Mouse (Mus musculus): ENCODE results near the gene Srek1ip1.

Gene Srek1ip1

DNA sequence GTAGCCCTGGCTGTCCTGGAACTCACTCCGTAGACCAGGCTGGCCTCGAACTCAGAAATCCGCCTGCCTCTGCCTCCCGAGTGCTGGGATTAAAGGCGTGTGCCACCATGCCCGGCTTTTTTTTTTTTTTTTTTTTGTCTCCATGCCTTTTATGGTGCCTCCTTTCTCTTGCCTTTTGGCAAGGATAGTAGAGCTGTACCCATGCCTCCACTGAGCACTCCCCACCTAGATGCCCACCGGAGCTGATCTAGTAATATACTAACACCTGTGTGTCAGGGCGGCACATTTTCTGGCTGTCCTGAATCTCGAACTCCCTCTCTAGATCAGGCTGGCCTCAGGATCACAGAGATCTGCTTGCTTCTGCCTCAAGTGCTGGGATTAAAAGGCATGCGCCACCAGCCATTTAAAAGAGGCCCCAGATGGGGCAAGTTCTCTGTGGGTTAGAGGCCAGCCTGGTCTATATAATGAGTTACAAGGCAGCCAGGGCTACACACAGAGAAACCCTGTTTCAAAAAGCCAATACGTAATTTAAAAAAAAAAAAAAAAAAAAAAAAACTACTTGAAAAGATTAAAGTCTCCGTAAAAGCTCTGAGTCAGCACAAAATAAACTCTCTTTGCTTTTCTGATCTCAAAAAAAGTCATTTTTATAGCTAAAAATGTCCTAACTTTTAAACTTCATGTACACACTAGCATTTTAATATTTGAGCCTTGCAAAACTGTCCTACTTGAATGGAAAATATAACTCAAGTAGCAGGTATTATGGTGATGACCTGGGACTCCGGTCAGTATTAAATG, 51.2 kb downstream of the Srek1ip1 start:
- DNase-seq (ENCODE audit: low spot score in 2 of 2): no peak

DNA sequence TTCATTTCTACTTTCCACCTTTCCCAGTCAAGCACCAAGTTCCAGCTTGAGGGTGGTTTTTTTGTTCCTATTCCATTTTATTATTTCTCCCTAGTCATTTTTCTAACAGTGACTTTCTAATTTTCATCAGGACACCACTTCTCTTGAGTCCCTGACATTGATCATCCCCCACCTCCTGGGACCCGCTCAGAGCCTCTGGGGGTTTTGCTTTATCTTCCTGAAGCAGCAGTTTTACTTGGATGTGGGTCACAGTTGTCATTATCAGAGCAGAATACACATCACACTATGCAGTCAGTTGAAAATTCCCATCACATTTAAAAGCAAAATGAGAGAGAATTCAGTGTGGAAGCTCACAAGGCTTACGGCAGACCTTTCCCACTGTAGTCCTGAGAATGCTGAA, 61.4 kb downstream of the Srek1ip1 start:
- no peak for DNase-seq (ENCODE audit: low spot score in 2 of 2)

DNA sequence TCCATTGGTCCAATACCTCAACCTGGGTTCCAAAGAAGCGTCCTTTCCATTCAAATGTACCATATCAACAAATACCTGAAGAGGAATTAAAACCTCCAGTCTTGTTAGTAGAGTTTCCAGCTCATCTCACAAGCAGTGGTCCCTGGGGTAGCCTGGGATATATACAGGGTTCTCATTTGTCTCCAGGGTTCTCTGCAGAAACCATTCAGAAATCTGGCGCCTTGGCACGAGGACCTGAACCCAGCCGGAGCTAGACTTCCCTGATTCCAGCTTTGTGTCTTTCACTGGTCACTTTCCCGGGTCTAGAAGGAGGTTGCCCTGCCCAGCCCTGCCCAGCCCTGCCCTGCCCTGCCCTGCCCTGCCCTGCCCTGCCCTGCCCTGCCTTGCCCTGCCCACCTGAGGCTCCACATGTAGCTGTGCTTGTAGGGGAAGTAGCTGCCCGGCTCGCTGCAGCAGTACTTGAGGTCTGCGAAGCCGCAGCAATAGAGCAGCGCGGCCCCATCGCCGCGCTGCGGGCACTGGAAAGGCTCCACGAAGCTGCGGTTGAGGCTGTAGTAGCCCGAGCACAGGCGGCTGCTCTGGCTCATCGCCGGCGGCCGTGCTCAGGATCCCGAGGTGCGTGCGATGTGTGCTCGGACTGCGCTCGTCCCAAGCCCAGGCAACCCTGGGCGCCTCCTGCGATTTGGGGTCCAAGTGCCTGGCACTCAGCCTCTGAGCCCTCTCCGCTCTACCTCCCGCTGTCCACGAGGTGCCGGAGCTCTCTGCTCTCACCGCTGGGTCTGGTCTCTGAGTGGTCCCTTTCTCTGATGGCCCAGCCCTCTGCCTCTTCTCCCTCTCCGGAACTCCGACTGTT, 71.1 kb downstream of the Srek1ip1 start, which contains the start of gene Shisal2b:
Shisal2b (minus strand) TSS at position 767 of the 853 bp plus-strand sequence.
- peak in 1 of 2 experiments; percentile 5 for DNase-seq (ENCODE audit: low spot score in 2 of 2)

DNA sequence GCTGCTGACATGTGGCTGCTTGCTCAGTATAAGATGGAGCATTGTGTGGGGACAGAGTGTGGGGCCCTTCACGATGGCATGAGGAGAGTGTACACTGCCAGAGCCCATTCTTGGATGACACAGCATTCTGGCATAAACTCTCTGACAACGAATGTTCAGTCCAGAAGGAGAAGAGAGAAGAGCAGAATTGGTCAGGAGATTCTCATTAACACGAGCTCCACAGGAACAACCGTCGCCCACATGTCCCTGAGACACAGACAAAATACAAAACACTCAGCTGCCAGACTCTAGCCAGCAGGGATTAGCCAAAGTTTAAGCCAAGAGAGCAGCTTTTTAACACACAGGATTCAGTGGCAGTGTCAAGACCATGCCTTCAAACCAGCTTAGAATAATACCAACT, 74.4 kb downstream of the Srek1ip1 start:
- DNase-seq (ENCODE audit: low spot score in 2 of 2): no peak

DNA sequence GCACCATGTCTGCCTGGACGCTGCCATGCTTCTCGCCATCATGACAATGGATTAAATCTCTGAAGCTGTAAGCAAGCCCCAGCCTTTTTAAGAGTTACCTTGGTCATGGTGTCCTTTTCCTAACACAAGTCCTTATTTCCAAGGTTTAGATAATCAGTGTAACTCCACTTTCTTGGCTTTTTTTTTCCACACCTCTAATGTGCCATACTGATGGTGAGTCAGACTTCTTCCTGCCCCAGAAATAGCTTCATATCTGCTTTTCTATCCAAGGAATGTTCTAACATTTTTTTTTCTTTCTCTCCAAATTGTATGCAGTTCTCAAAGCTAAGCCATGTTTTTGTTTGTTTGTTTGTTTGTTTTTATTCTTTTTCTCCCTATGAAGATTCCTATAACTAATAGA, 77.6 kb downstream of the Srek1ip1 start:
- peak; percentile 15 for DNase-seq (ENCODE audit: low spot score in 2 of 2)

DNA sequence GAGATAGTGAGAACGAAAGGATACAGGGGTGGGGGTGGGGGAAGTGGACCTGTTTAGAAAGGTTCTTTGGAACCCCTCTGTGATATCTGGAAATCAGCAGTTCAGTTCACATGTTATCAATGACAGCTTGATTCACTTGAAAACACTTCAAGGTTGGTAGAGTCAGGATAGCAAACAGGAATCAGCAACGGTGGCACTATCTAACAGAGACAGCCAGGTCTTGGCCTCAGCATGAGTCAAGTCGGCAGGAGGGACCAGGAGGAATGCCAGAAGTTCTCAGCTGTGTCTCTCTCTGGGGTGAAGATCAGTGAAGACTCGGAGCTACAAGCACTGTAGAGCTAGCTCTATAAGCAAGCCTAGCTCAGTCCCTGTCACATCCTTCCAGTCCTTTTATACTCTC, 86.2 kb downstream of the Srek1ip1 start:
- DNase-seq (ENCODE audit: low spot score in 2 of 2): no peak

DNA sequence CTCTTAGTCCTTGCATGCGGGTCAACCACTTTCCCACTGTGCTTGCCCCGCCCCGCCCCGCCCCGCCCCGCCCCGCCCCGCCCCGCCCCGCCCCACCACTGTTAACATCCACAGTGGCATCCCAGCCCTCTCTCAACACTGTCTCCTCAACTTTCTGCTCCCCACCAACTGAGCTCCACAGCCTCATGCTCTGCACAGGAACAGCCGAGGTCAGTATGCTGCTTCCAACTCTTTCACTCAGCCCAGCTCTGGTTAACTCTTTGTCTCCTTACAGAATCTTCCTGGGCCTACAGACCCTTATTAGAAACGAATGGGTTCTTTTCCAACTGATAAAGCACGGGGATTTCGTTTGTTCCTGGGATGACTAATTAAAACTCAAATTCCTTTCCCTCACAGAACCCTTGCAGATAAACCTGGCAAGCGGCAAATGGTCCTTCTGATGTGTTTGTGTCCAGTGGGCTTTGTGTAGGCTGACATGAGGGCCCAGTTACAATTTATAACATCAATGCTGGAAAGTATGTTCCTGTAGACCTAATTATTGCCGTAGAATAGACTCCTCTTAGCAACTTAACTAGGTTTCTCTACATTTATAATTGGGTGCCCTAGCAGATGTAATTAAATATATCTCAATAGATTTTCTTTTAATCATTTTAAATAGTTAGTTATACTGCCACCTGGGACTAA, 91.4 kb downstream of the Srek1ip1 start:
- no peak for DNase-seq (ENCODE audit: low spot score in 2 of 2)

DNA sequence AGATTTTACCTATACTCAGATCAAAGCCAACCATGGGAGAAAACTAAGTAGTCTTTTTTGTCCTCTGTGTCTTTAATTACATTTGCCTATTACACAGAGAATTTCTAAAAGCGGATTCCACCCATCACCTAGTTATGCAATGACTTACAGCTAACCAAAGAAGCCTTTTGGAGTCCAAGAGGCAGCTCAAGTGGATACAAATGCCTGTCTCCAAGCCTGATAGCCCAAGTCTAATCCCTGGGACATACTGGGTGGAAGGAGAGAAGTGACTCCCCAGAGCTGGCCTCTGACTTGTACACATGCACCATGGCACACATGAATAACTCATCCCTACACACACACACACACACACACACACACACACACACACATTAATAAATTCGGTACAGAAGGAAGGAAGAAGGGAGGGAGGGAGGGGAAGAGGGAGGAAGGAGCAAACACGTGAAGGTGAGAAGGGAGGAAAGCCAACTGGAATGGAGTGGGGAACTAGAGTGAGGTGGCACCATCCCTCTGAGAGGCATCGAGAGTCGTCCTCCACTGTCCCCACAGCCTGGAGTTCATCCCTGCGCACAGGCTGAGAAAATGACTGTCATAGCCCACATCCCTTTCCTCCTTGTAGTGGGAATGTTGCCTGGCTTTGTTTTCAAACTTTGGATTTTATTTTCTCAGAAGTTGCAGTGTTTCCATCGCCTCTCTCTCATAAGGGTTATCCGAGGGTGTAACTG, 94.2 kb downstream of the Srek1ip1 start:
- DNase-seq (ENCODE audit: low spot score in 2 of 2): no peak

Data from frontal cortex, postnatal 36 days (tissue).